Comparison of ENCODE assay signal across 36 mouse cellular contexts in the genomic region with DNA sequence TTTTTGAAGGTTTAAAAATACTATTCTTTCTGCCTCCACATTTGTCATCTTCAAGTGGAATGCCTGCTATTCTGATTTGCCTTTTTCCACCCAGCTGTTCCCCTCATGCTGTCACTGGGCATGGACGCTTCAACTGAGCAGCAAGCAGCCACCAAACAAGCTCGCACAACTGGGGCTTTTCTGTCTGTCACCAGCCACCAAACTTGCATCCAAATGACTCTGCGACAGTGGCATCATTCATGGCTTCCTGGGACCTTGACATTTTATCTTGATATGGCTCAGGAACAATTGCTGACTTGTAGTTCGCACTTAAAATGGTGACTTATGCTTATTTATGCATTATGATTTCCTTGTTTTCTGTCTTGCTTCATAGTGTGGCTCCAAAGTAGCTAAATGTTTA. TPM values are rescaled to one million over a fixed set of nuclear protein-coding genes. Genes with fewer than 3 reads are reported as not detected.
DNase-seq lines count a peak whose midpoint lies in the region; ATAC-seq and TF ChIP-seq lines count a peak whose summit lies in the region.
"Had no signal": no experiment of that assay in that cellular context is flagged by ENCODE, and none has a peak within 500 bp of the region (broad histone marks: within the 10 kb centered on the region; RNA-seq: fewer than 3 reads in every experiment).

No protein-coding gene starts in this region.

- TF ChIP-seq CTCF in kidney, adult 2 months (conservative IDR thresholded peaks at IDR 0.05; ENCODE audit: insufficient read depth, insufficient read length, low read depth, low read length), result no peak

- H3K27ac ChIP-seq in hindbrain, embryonic 10.5 days, result peak overlapping the region; percentile 23; the same call in 1 of the 2 replicates
- no peak overlapping the region for H3K27ac ChIP-seq in hindbrain, embryonic 13.5 days
- no peak overlapping the region for H3K27ac ChIP-seq in kidney, adult 2 months (ENCODE audit: insufficient read depth, low read depth, low read length)
- H3K27ac ChIP-seq: forebrain, embryonic 13.5 days; heart, adult 2 months; heart, embryonic 13.5 days; kidney, postnatal 0 days; limb, embryonic 10.5 days; limb, embryonic 15.5 days; liver, embryonic 13.5 days; midbrain, embryonic 12.5 days; neural tube, embryonic 13.5 days; stomach, postnatal 0 days had no signal

- no peak overlapping the region for H3ac ChIP-seq in myocyte (ENCODE audit: control insufficient read depth, insufficient read length)

- peaks cover 61% of the 10 kb centered on the region for H3K4me1 ChIP-seq in hindbrain, embryonic 10.5 days (replicated peaks)
- H3K4me1 ChIP-seq in hindbrain, embryonic 13.5 days (replicated peaks), result peaks cover 22% of the 10 kb centered on the region
- no peaks in the 10 kb centered on the region for H3K4me1 ChIP-seq in kidney, adult 2 months (ENCODE audit: control insufficient read depth, insufficient read depth, low read length)
- H3K4me1 ChIP-seq: limb, embryonic 10.5 days; liver, embryonic 13.5 days had no signal

- 0 out of 2 replicates have a peak, but pooled peaks cover 4% of the 10 kb centered on the region for H3K27me3 ChIP-seq in hindbrain, embryonic 10.5 days (ENCODE audit: insufficient read depth, poor library complexity, severe bottlenecking)
- H3K27me3 ChIP-seq in hindbrain, embryonic 13.5 days, result no peaks in the 10 kb centered on the region
- no peaks in the 10 kb centered on the region for H3K27me3 ChIP-seq in myocyte (ENCODE audit: control insufficient read depth, insufficient read depth, insufficient read length)
- no peaks in the 10 kb centered on the region for H3K27me3 ChIP-seq in kidney, adult 2 months (replicated peaks; ENCODE audit: control insufficient read depth, insufficient read depth, low read length)
- H3K27me3 ChIP-seq: CH12.LX; forebrain, embryonic 13.5 days; heart, embryonic 13.5 days; limb, embryonic 15.5 days; liver, embryonic 13.5 days; neural tube, embryonic 13.5 days had no signal

- H3K9me3 ChIP-seq in hindbrain, embryonic 10.5 days, result no peaks in the 10 kb centered on the region
- H3K9me3 ChIP-seq in hindbrain, embryonic 13.5 days, result no peaks in the 10 kb centered on the region
- H3K9me3 ChIP-seq: forebrain, embryonic 13.5 days; heart, embryonic 13.5 days; limb, embryonic 10.5 days; limb, embryonic 15.5 days; liver, embryonic 13.5 days; megakaryocyte, embryonic 14.5 days; midbrain, embryonic 12.5 days; neural tube, embryonic 13.5 days had no signal

- 80% methylated on average over 4 of the region's 4 CpGs for WGBS in hindbrain, embryonic 10.5 days
- 67% methylated on average over 4 of the region's 4 CpGs for WGBS in hindbrain, embryonic 13.5 days
- 83% methylated on average over 4 of the region's 4 CpGs for WGBS in kidney, adult 2 months

- no peaks in the 10 kb centered on the region for H3K36me3 ChIP-seq in hindbrain, embryonic 10.5 days
- no peaks in the 10 kb centered on the region for H3K36me3 ChIP-seq in hindbrain, embryonic 13.5 days
- no peaks in the 10 kb centered on the region for H3K36me3 ChIP-seq in myocyte (ENCODE audit: control insufficient read depth, insufficient read depth)
- no peaks in the 10 kb centered on the region for H3K36me3 ChIP-seq in kidney, adult 2 months (ENCODE audit: control insufficient read depth, insufficient read depth, low read length)
- H3K36me3 ChIP-seq: heart, embryonic 13.5 days; limb, embryonic 10.5 days; limb, embryonic 15.5 days; liver, embryonic 13.5 days; midbrain, embryonic 12.5 days; neural tube, embryonic 13.5 days had no signal

- H3K9ac ChIP-seq in hindbrain, embryonic 13.5 days, result no peak overlapping the region
- H3K9ac ChIP-seq: forebrain, embryonic 13.5 days; heart, embryonic 13.5 days; limb, embryonic 15.5 days; liver, embryonic 13.5 days; midbrain, embryonic 12.5 days; neural tube, embryonic 13.5 days had no signal

- H3K79me2 ChIP-seq in myocyte (ENCODE audit: control insufficient read depth, insufficient read depth), result no peaks in the 10 kb centered on the region

- TF ChIP-seq POLR2A in myocyte (IDR thresholded peaks at IDR 0.05; ENCODE audit: insufficient read length, low read depth), result no peak
- TF ChIP-seq POLR2A in kidney, adult 2 months (IDR thresholded peaks at IDR 0.05; ENCODE audit: low read depth, low read length), result no peak

- no peak overlapping the region for H3K4me3 ChIP-seq in hindbrain, embryonic 10.5 days
- H3K4me3 ChIP-seq in hindbrain, embryonic 13.5 days, result no peak overlapping the region
- H3K4me3 ChIP-seq in myocyte, result no peak overlapping the region
- H3K4me3 ChIP-seq in kidney, adult 2 months (ENCODE audit: insufficient read depth, low read depth, low read length), result no peak overlapping the region
- H3K4me3 ChIP-seq: forebrain, embryonic 13.5 days; heart, adult 2 months; heart, embryonic 13.5 days; limb, embryonic 10.5 days; limb, embryonic 15.5 days; liver, embryonic 13.5 days; megakaryocyte, embryonic 14.5 days; midbrain, embryonic 12.5 days; neural tube, embryonic 13.5 days had no signal

- no peak for ATAC-seq in hindbrain, embryonic 13.5 days (ENCODE audit: low FRiP score)
- ATAC-seq: activated CD4-positive, CD25-positive, alpha-beta regulatory T cell, adult 4 months; forebrain, embryonic 13.5 days; hindbrain, embryonic 16.5 days; lung, postnatal 0 days had no signal

- H3K4me2 ChIP-seq in hindbrain, embryonic 13.5 days, result no peak overlapping the region
- H3K4me2 ChIP-seq in myocyte (ENCODE audit: low read depth), result peak overlapping the region; percentile 21
- H3K4me2 ChIP-seq: forebrain, embryonic 13.5 days; heart, embryonic 13.5 days; limb, embryonic 15.5 days; liver, embryonic 13.5 days; midbrain, embryonic 12.5 days; neural tube, embryonic 13.5 days had no signal

- peak; percentile 53 to 84 for DNase-seq in adrenal gland, adult (ENCODE audit: inconsistent age in 2 of 2, low spot score in 1 of 2)
- DNase-seq in adrenal gland, postnatal 25 days, result no peak
- no peak for DNase-seq in hindbrain, embryonic 10.5 days (ENCODE audit: low spot score)
- DNase-seq in adrenal gland, adult 8-10 months, result peak; percentile 30
- no peak for DNase-seq in spleen, postnatal 4 days (ENCODE audit: low spot score in 2 of 2)
- no peak for DNase-seq in kidney, adult 2 months
- DNase-seq: cerebellum, adult 18-20 months; cerebellum, postnatal 10 days; gastrocnemius, postnatal 36 days; heart, adult 2 months; heart, postnatal 10 days; kidney, adult 8-10 months; kidney, postnatal 4 days; liver, embryonic 13.5 days; lung, adult 18-20 months; lung, postnatal 4 days; retina, postnatal 1 day; right cerebral cortex, postnatal 25 days; spleen, adult 18-20 months; thymus, adult 2 months; thymus, postnatal 36 days had no signal

TF ChIP-seq in myocyte, 11 proteins besides CTCF, POLR2A, EP300 and RAD21:
- peak in 2 of 3 experiments; percentile 66 to 75 for TF ChIP-seq MYOG (IDR thresholded peaks at IDR 0.05; ENCODE audit: control insufficient read depth in 1 of 3, insufficient read depth in 1 of 3, insufficient read length in 2 of 3, low read depth in 2 of 3)
- no peak for TF ChIP-seq REST (IDR thresholded peaks at IDR 0.05; ENCODE audit: insufficient read depth, insufficient read length)
- TF ChIP-seq USF1 (IDR thresholded peaks at IDR 0.05; ENCODE audit: low read depth), result no peak
- TF ChIP-seq TCF12 (IDR thresholded peaks at IDR 0.05; ENCODE audit: insufficient read depth, poor library complexity, severe bottlenecking), result peak; percentile 3
- no peak for TF ChIP-seq CEBPB (IDR thresholded peaks at IDR 0.05; ENCODE audit: insufficient read depth, poor library complexity, severe bottlenecking)
- peak in 2 of 3 experiments; percentile 47 to 64 for TF ChIP-seq MYOD1 (IDR thresholded peaks at IDR 0.05; ENCODE audit: control insufficient read depth in 1 of 3, insufficient read length in 2 of 3, low read depth in 2 of 3)
TF ChIP-seq in myocyte: peak in this region for 3.

RNA-seq across cellular contexts. Expression of a gene that starts 28.9 kb away (rescaled TPM):
- 63.8 and 70.1 TPM in 2 replicates for total RNA-seq in adrenal gland, postnatal 25 days (2021)
- 105 and 137 TPM in 2 replicates for polyA plus RNA-seq in hindbrain, embryonic 10.5 days (2016; fragmentation: Nextera tagmentation; extraction: Ambion mirVana)
- 102 TPM in 2 replicates for polyA plus RNA-seq in hindbrain, embryonic 13.5 days (2015; fragmentation: Nextera tagmentation; extraction: Ambion mirVana)
- 10 to 100 TPM; 37.9 to 71.5 (median 56.6) TPM for total RNA-seq in adrenal gland, adult 8-10 months (2022)
- polyA plus RNA-seq in myocyte (2012; fragmentation: generic; extraction: Trizol), result 13.0 TPM
- 10.0 and 11.8 TPM in 2 replicates for polyA plus RNA-seq in kidney, adult 2 months (2012; rRNA removed)

RNA-seq across cellular contexts. Expression of a gene that starts 29.4 kb away (rescaled TPM):
- 18.9 and 21.2 TPM in 2 replicates for total RNA-seq in adrenal gland, postnatal 25 days (2021)
- polyA plus RNA-seq in hindbrain, embryonic 10.5 days (2016; fragmentation: Nextera tagmentation; extraction: Ambion mirVana), result 6.7 and 9.6 TPM in 2 replicates
- 3.7 and 4.4 TPM in 2 replicates for polyA plus RNA-seq in hindbrain, embryonic 13.5 days (2015; fragmentation: Nextera tagmentation; extraction: Ambion mirVana)
- 10 to 100 TPM; 13.0 to 35.4 (median 24.5) TPM for total RNA-seq in adrenal gland, adult 8-10 months (2022)
- polyA plus RNA-seq in myocyte (2012; fragmentation: generic; extraction: Trizol), result 0.84 TPM
- 1.6 and 2.0 TPM in 2 replicates for polyA plus RNA-seq in kidney, adult 2 months (2012; rRNA removed)

Comparison
In these comparisons a context has a peak if more than half of its experiments do, and no peak if none do; other contexts are left out.
1. DNase-seq: peak in adrenal gland, adult (2 of 2) and adrenal gland, adult 8-10 months (single experiment); none in adrenal gland, postnatal 25 days (single experiment), hindbrain, embryonic 10.5 days (single experiment), spleen, postnatal 4 days (0 of 2) and kidney, adult 2 months (single experiment).